Mouse (Mus musculus) CH12F3 (cell line): Measurements from ENCODE around the gene Slc7a4.

Source experiments
- in situ Hi-C: fragments of 300-500 bp; cut with MboI; formaldehyde crosslinking; loops from 2 replicates; pipeline ENCODE4 v1.14.3; 2020; ENCODE audit warnings: low sequenced_read_pairs

Slc7a4 gene

GRCm38 (mm10) chr16:17563580-17563979 lies 19.4 kb downstream of the Slc7a4 start:
- in situ Hi-C loops, result no loop called here

- in situ Hi-C loops, result no loop called here
These were observed 21.2 kb downstream of the Slc7a4 start, which contains the start of gene P2rx6 for GRCm38 (mm10) chr16:17561751-17562208. TSS of gene P2rx6 (plus strand) at chr16:17561885.

GRCm38 (mm10) chr16:17561128-17561750 lies 21.8 kb downstream of the Slc7a4 start, which contains the start of gene Lrrc74b:
TSS of gene Lrrc74b (minus strand) at chr16:17561247.
- in situ Hi-C loops, result no loop called here

GRCm38 (mm10) chr16:17559396-17560027 lies 23.5 kb downstream of the Slc7a4 start:
- in situ Hi-C loops, result loop anchor here (10.0 kb wide), 1 partner anchor 55 kb away; the partner anchor contains the start of gene Smpd4

GRCm38 (mm10) chr16:17558811-17559210 lies 24.2 kb downstream of the Slc7a4 start:
- in situ Hi-C loops, result loop anchor here (10.0 kb wide), 1 partner anchor 56 kb away; the partner anchor contains the start of gene Smpd4

GRCm38 (mm10) chr16:17557947-17558480 lies 25.0 kb downstream of the Slc7a4 start:
- in situ Hi-C loops, result loop anchor here (10.0 kb wide), 1 partner anchor 57 kb away; the partner anchor contains the start of gene Smpd4

- in situ Hi-C loops, result loop anchor here (10.0 kb wide), 1 partner anchor 58 kb away; the partner anchor contains the start of gene Smpd4
These were observed 26.1 kb downstream of the Slc7a4 start for GRCm38 (mm10) chr16:17556907-17557306.

- in situ Hi-C loops, result loop anchor here (10.0 kb wide), 1 partner anchor 59 kb away; the partner anchor contains the start of gene Smpd4
These were observed 26.8 kb downstream of the Slc7a4 start for GRCm38 (mm10) chr16:17556180-17556579.

- in situ Hi-C loops, result loop anchor here (10.0 kb wide), 1 partner anchor 60 kb away; the partner anchor contains the start of gene Smpd4
These were observed 28.3 kb downstream of the Slc7a4 start for GRCm38 (mm10) chr16:17554702-17555101.

- in situ Hi-C loops, result loop anchor here (10.0 kb wide), 1 partner anchor 61 kb away; the partner anchor contains the start of gene Smpd4
These were observed 28.9 kb downstream of the Slc7a4 start for GRCm38 (mm10) chr16:17553910-17554685.

- in situ Hi-C loops, result loop anchor here (10.0 kb wide), 1 partner anchor 62 kb away; the partner anchor contains the start of gene Smpd4
These were observed 30.2 kb downstream of the Slc7a4 start for GRCm38 (mm10) chr16:17552837-17553236.

- in situ Hi-C loops, result no loop called here
These were observed 40.4 kb downstream of the Slc7a4 start for GRCm38 (mm10) chr16:17542632-17543031.

GRCm38 (mm10) chr16:17536584-17536983 lies 46.4 kb downstream of the Slc7a4 start:
- in situ Hi-C loops, result no loop called here

GRCm38 (mm10) chr16:17532676-17533329 lies 50.2 kb downstream of the Slc7a4 start:
- in situ Hi-C loops, result no loop called here

GRCm38 (mm10) chr16:17532271-17532670 lies 50.7 kb downstream of the Slc7a4 start:
- in situ Hi-C loops, result no loop called here

GRCm38 (mm10) chr16:17530640-17531288 lies 52.2 kb downstream of the Slc7a4 start, which contains the start of gene Thap7:
TSS of gene Thap7 (minus strand) at chr16:17531136.
- in situ Hi-C loops, result no loop called here

GRCm38 (mm10) chr16:17529981-17530586 lies 52.9 kb downstream of the Slc7a4 start:
- in situ Hi-C loops, result no loop called here

- in situ Hi-C loops, result no loop called here
These were observed 54.7 kb downstream of the Slc7a4 start for GRCm38 (mm10) chr16:17528276-17528675.

GRCm38 (mm10) chr16:17527606-17528005 lies 55.4 kb downstream of the Slc7a4 start:
- in situ Hi-C loops, result no loop called here
